Mouse (Mus musculus): ENCODE results near the gene Chrne.

The Chrne gene

DNA sequence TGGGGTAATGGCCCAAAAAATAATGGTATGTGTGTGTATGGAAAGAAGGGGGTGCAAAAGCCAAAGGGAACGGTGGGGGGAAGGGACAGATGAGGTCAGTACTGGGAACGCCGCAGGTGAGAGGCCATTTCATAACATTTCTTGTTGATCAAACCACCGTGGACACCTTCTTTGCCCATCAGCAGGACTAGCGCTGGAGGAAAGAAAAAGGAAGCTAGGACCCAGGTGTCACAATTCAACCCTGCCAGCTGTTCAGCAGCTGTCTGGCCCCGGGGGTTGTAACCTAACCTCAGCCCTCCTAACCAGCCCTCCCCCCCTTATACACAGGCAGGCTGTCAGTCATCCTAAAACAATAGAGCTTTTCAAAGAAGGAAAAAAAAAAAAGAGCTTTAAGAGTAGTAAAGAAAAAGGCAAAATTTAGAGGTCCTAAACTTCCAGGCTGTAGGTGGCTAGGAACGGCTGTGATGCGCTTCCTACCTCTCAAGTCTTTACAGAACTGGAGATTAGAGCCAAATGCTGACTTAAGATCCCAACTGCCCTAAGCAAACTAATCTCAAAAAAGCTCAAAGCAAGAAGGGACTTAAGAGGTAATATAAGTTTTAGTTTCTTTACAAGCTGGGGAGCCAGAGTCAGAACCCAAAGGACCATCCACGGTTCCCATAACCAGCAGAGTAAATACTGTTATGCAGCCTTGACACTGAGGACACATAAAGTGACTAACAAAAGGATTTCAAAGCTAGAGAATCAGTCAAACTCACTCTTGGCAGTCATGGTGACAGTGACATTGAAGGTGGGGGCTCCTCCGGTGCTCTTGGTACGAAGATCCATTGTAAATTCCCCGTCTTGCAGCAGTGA is 33.2 kb upstream of the Chrne start:
- DNase-seq (ENCODE audit: low read depth), result peak; percentile 68

DNA sequence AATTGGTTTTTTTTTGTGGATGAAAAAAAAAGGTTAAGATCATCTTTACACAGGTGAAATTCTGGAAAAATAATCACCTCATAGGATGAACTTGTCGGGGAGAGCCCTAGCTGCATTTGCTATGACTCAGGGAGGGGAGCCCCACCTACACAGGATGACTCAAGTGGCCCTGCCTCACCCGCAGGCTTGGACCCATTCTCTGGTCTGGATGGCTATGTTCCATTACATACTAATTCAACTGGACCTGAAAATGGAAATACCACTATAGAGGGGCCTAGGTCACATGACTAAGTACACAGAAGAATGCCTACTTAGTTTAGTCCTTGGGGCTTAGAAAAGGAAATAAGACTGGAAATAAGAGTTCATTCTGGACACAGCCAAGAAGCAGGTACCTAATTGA is 32.4 kb upstream of the Chrne start:
- DNase-seq (ENCODE audit: low read depth), result peak; percentile 87

DNA sequence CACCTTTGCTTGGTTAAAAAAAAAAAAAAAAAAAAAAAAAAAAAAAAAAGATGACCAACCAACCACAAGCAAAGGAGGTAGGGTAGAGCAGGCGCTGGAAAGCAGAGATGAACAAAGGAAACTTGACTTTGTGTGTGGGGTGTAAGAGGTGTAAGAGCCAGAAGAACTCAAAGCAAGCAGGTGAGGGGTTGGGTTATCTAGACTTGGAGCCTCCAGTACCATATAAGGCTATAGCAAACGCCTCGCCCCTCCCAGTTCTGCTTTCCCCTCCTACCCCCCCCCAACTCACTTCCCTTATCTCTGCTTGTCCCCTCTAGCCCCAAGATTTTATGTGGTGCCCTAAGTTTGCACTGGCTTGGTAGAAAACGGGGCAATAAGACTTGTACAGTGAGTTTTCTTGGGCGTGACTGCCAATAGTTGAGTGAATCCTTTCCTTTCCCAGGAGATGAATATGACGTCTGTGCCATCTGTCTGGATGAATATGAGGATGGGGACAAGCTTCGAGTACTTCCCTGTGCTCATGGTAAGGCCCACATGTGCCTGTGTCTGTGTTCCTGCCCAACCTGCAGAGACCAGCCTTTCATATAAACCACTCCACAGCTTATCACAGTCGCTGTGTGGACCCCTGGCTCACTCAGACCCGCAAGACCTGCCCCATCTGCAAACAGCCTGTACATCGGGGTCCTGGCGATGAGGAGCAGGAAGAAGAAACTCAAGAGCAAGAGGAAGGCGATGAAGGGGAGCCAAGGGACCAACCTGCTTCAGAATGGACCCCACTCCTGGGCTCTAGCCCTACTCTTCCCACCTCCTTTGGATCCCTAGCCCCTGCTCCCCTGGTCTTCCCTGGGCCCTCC is 31.5 kb upstream of the Chrne start:
- DNase-seq (ENCODE audit: low read depth), result peak; percentile 88

DNA sequence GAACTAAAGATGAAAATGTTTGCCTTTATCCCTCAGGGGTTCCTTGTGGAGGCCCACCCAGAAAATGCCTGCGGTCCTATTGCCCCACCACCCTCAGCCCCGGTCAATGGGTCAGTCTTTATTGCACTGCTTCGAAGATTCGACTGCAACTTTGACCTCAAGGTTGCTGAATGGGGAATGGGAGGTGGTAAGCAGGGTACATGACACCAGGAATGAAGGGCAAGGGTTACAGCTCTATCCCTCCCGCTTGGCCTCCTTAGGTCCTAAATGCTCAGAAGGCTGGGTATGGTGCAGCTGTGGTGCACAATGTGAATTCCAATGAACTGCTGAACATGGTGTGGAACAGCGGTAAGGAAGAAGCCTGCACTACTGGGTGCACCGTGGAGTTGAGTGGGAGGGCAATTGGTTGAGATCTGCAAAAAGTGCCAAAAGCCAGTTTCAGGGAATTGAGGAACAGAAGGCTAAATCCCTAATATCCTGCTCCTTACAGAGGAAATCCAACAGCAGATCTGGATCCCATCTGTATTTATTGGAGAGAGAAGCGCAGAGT is 30.2 kb upstream of the Chrne start:
- peak; percentile 28 for DNase-seq (ENCODE audit: low read depth)

DNA sequence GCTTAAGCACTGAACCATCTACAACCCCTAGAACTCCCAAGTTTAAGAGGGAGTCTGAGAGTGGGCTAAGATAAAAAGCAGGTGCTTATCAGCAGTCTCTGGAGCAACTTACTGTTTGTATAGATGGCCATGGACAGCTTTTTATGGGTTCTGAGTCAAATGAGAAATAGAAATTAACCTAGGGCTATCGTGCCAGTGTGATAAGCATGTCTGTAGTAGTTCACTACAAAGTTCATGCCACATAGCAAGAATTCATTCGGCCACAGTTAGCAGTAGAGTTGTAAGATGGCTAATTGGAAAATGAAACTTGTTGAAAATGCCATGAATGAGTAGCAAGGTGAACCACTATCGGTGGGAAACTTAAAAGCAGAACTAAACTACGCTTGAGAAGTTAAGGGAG is 29.5 kb upstream of the Chrne start:
- DNase-seq (ENCODE audit: low read depth), result peak; percentile 51

DNA sequence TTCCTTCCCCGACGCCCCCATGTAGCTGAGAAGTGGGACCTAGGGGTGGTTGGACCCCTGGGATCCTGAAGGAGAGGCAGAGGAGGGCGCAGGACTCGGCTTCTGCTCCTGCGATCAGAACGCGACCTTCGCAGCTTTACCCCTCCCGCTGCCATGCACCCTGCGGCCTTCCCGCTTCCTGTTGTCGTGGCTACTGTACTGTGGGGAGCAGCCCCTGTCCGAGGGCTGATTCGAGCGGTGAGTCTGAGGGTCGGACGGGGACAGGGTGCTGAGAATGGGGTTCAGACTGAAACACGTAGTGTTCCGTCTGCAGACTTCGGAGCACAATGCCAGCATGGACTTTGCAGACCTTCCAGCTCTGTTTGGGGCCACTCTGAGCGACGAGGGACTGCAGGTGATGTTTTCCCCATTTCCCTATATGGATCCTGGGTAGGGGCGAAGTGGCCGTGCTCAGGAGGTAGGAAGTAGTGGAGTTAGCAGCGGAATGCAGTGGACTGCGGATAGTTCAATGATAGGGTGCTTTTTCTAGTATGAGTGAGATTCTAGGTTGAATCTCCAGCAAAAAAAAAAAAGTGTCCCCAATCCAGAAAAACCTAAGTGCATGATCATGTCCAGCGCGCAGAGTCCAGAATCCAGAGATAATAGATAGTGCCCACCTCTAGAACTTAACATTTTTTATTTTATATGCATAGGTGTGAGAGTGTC is 28.9 kb upstream of the Chrne start:
- peak; percentile 57 for DNase-seq (ENCODE audit: low read depth)

DNA sequence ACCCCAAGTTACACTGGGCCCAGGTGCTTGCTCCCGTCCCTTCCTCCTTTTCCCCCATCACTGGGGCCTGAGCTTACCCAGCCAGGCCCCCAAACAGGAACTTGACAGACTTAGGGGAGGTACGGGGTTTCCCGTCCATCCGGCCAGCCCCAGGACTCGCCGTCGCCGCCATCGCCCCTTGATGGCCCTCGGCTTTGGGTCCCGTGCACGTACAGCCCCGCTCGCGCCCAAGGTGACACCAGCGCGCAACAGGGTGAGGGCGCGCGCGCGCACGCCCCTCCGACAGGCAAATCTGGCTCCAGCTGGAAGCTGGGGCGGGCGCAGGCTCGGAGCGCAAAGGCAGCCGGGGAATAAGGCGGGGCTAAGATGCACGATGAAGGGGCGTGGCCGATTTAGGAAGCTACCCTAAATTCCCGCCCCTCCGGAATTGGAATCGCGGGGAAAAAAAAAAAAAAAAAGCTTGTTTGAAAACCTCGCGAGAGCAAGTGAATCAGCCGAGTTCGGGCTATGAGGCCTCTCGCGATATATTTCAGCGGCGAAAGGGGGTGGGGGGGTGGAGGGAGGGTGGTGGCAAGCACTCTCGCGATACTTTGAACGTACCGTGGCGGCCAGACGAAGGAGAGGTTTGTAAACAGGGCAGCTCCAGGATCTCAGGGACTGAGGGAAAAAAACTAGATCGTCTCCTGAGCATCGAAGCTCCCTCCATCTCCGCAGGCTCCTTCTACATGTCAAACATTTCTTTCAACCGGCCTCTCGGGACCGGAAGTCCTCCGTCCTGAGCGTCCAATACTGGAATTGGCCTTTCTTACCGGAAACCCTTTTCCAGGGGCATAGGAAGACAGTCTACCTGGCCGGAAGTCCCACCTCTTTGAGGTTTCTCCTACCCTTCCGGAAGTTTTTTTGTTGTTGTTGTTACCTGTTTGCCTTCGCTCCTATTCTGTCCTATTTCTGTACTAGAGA is 28.0 kb upstream of the Chrne start, which contains the start of the genes Rnf167 and Slc25a11:
Rnf167 (plus strand) TSS at position 545 of the 960 bp plus-strand sequence.
Slc25a11 (minus strand) TSS at position 789 of the 960 bp plus-strand sequence.
- peak; percentile 100 for DNase-seq (ENCODE audit: low read depth)

DNA sequence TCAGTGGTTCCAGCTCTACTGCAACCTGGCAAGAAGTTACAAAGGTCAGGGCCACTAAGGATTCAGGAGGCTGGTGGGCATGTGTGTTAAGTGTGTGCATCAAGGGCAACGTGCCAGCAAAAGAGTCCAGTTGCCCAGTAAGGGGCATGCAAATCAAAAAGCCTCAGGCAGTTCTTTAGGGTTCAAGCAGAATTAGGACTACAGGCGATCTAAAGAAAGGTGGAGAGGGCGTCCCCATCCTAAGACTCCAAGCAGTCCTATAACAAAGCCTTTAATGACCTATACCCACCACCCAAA is 27.2 kb upstream of the Chrne start:
- no peak for DNase-seq (ENCODE audit: low read depth)

DNA sequence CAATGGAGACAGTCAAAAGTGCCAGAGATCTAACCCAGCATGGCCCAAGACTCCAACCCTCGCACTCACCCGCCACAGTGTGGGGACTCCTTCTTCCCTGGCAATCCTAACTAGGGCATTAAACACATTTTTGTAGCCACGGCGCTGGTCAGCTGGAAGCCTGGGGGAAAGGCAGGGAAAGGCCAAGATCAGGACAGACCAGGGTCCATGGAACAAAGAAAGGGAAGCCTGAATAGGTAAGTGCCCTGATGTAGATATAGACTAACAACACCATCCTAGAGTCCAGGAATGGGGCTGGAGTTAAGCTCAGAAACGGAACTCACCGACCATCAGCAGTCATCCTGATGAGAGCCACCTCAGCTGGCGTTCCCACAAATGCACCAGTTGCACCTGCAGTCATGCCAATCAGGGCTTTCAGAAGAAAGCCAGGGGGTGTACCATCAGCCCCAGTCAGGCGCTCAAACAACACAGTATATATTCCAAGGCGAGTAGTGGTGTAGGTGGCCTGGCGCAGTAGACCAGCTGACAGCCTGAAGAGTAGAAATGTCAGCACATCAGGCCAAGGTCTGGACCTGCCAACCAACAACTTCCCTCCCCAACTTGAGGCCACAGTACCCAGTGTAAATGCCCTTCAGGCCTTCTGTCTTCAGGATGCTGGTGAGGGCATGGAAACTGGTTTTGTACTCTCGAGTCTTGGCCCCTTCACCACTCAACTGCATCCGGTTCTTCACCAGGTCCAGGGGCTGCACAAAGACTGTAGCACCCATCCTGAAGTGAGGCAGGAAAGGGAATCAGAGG is 26.6 kb upstream of the Chrne start:
- no peak for DNase-seq (ENCODE audit: low read depth)

DNA sequence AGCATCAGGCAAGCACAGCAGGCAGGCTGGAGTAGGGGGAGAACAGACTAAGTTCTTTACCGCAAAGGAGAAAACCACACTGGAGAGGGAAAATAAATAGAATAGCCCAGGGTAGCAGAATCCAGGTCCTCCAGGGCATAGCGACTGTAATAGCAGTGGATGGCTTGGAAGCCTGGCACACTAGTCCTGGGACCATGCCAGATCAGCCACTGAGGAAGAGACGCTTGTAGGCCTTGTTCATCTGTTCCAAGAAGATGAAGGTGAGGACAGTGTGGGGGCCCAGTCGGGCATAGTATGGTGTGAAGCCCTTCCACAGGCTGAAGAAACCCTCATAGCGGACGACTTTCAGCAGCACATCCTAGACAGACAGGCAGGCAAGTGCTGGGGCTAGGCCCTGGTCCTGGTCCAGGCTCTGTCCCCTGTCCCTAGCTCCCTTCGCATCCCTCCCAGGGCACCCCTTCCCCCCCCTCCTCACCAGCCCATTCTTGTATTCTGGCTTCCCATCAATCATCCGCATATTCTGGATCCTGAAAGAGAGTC is 25.6 kb upstream of the Chrne start:
- DNase-seq (ENCODE audit: low read depth), result no peak

DNA sequence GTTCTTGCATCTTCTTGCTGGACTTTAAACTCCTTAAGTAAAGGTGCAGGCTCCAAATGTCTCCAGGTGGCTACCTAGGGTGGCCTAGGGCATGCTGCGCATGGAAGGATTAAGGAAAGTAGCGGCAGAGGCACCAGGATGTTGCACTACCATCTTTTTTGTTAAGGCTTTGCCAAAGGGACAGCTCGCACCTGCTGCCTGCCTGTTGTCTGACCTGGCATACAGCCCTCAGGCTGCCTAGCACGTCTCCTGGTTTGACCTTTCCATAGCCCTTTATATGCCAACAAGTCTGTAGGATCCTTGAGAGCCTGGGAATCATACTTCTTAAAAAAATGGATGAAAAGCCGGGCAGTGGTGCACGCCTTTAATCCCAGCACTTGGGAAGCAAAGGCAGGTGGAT is 24.0 kb upstream of the Chrne start:
- DNase-seq (ENCODE audit: low read depth), result no peak

DNA sequence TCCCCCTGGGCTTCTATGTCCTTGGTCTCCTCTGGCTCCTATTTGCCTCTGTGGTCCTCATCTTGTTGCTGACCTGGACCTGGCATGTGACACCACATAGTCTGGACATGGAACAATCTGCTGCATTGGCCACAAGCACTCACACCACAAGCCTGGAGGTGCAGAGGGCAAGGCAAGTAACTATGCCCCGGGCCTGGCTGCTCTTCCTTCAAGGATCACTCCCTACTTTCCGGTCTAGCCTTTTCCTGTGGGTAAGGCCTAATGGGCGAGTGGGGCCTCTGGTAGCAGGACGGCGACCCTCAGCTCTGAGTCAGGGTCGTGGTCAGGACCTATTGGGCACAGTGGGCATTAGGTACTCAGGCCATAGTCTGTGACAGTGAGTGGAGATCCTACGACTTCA is 22.2 kb upstream of the Chrne start:
- DNase-seq (ENCODE audit: low read depth), result peak; percentile 52

DNA sequence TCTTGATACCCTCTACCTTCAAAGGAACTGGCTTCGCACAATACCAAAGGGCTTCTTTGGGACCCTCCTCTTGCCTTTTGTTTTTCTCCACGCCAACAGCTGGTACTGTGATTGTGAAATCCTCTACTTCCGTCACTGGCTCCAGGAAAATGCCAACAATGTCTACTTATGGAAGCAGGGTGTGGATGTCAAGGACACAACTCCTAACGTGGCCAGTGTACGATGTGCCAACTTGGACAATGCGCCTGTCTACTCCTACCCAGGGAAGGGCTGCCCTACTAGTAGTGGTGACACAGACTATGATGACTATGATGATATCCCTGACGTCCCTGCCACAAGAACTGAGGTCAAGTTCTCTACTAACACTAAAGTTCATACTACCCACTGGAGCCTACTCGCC is 21.0 kb upstream of the Chrne start:
- no peak for DNase-seq (ENCODE audit: low read depth)

DNA sequence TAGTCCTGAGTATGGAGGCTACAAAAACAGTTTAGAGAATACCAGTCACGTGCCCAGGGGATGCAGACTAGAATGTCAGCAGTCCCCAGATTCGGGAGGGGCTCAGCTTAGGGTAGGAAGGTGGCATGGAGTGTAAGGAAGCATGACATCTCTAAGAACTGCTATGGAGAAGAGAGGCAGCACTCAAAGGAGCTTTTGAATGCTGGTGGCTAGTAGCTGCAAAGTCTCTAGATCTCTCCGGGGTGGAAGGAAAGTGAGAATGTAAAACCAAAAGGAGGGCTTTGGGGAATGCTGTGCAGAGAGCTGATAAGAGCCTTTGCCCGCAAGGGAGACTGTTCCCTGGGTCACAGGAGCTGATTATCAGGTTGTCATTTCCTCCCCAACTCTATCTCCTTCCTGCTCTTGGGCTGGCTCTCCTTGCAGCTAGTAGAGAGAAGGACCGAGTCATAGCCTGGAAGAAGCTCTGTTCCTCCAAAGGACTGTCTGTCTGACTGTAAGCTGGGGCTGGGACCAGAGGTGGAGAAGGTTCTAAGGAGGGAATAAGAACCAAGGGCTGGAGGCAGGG is 19.8 kb upstream of the Chrne start, which contains the start of gene Gp1ba:
Gp1ba (plus strand) TSS at position 409 of the 565 bp plus-strand sequence.
- peak; percentile 96 for DNase-seq (ENCODE audit: low read depth)

DNA sequence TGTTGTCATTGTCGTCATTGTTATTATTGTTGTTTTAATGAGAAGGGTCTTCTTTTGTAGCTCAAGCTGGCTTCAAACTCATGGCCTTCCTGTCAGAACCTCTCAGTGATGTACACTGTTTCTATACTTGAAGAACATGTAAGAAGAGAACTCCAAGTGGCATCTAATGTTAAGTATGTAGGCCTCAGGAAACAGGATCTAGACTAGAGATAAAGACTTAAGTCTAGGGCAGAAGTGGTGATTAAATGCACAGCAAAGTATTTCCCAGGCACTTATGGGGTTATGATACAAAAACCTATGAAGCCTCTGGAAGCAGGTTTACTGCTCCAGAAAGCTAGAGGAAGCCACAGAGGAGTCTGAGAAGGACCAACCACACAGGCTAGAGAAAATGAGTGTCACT is 19.3 kb upstream of the Chrne start:
- no peak for DNase-seq (ENCODE audit: low read depth)

DNA sequence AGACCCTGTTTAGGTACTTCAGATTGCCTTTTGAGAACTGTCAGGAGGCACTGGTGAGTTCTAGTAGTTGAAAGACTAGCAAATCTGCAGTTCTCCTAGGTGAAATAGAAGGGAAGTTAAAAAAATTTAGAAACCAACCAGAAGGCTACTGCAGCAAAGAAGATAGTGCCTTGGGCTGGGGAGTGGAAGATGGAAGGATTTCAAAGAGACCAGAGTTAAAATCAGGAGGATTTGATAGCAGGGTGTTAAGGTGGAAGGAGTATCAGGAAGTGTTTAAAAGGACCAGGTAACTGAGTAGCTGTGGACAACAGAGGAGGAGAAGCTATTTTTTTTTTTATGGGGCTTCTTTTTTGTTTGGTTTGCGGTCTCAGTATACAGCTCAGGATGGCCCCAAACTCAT is 18.7 kb upstream of the Chrne start:
- peak; percentile 21 for DNase-seq (ENCODE audit: low read depth)

DNA sequence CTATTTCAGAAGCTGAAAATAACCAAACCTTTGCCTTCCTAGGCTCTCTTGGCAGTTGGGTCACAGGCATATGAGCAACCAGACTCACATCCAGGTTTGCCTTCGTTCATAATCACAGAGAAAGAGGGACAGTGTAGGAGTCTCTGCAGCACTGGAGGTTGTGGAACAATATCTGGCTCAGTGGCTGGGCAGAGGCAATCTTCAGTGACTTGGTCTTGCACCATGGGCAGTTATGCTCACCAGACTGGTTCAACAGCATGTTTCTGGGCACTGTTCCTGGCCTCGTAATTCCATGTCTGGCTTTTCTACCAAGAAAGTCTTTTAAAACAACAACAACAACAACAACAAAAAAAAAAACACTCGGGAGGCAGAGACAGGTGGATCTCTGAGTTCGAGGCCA is 16.6 kb upstream of the Chrne start:
- DNase-seq (ENCODE audit: low read depth), result no peak

DNA sequence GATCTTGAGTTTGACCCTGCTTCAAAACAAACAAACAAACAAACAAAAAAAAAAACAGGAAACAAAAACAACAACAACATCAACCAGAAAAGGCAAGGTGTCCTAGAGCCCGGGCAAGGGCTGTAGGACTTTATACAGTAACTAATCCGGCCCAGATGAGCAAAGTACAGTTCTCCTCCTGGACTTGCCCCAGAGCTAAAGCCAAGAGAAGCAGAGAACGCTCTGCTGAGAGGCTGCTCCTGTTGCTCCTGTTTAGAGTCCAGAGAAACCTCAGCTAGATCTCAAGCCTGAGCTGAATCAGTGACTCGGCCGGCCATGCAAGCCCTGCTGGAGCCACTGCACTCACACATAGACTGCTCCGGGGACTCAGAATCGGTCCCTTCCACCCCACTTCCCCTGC is 11.1 kb upstream of the Chrne start:
- DNase-seq (ENCODE audit: low read depth), result peak; percentile 36

DNA sequence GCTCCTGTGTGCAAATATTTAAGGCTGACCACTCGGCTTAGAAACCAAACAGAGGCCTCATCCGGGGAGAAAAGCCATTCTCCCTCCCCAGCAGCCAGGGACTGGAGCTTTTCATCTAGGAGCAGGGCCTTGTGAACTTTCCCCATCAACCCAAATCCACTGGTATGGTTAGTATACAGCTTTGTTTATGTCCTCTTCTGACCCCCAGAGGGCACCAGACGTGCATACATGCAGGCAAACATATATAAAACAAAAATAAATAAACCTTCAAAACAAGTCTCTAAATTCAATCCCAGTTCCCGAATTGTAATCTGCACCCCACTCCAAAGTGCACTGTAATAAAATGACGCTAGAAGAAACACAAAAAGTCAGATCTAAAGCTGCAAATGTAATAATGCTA is 10.5 kb upstream of the Chrne start:
- peak; percentile 86 for DNase-seq (ENCODE audit: low read depth)

DNA sequence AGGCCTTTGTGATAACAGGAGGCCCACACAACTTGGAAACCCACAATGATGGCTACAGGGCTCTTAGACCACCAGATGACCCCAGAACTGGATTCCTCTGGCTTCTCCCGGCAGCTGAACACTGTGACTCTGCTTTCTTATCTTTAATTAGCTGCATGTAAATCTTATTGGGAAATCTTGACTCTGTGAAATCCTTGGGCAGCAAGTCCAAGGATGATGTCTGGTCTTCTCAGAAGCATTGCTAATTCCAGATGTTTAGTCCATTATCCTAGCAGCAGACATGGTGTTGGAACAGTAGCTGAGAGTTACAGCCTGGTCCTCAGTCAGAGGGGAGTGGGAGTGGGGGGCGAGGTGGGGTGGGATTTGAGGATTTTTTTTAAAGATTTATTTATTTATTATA is 9.4 kb upstream of the Chrne start:
- no peak for DNase-seq (ENCODE audit: low read depth)
